Mouse (Mus musculus) stomach, postnatal 0 days (tissue): ENCODE measurements around the gene Ssna1.
A peak's percentile ranks its signal among the peaks of the same experiment; 100 is the strongest.

Source experiments
- CTCF ChIP-seq: IDR thresholded peaks from 2 replicates; pipeline ENCODE4 v1.5.1; 2016; ENCODE audit warnings: antibody characterized with exemption, low read depth, mild to moderate bottlenecking, moderate library complexity
- EP300 ChIP-seq: optimal IDR thresholded peaks from 2 replicates; pipeline ENCODE3; 2016; ENCODE audit warnings: antibody characterized with exemption

- TF ChIP-seq CTCF (no peak; the same call in 1 of the 2 replicates), EP300 (peak; percentile 14)
Observed at GRCm38 (mm10) chr2:25224766-25225752, 47.2 kb downstream of the Ssna1 start.
